Mouse (Mus musculus) megakaryocyte, adult 5-6 weeks (primary cell): ENCODE data around the gene Brinp2. TPM values are rescaled to one million over a fixed set of nuclear protein-coding genes. Genes with fewer than 3 reads are reported as not detected.

ENCODE experiments used
- ATAC-seq: 2 replicates; pipeline ENCODE4 v1.8.0; 2016; ENCODE audit warnings: mild to moderate bottlenecking, inconsistent platforms; ENCODE audit not compliant: poor library complexity, severe bottlenecking
- total RNA-seq, 2 experiments: library from RNA; stranded (forward) in 1 of 2; stranded (reverse) in 1 of 2; fragments of 153-499, 151-499 nt in 1 of 2; fragments of 221-1000, 200-1000 nt in 1 of 2; gene quantifications; 2 replicates each; pipeline versions ENCODE4 v1.2.3 to v1.2.4; 2015 to 2017

Brinp2 gene
- total RNA-seq, 2 experiments from 2014 or later = not detected

GRCm38 (mm10) chr1:158296287-158296931 lies 59.7 kb downstream of the Brinp2 start:
- no peak for ATAC-seq

DNA sequence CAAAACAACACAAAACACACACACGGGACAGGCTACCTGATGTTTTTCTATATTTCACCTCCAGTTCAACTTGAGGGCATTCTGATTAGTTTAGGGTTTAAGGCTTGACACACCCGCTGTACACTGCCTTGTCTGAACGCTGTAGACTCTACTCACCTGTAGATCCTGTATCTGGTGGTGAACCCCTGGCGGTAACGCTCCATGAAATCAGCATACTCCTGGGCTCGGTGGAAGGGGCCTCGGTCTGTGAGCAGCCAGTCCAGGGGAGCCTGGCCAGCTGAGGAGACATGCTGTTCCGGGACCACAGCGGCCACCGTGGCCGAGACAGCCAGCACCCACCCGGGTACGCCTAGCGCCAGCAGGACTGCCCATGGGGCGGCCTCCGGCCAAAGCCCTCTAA lies 60.9 kb downstream of the Brinp2 start:
- ATAC-seq = no peak

- no peak for ATAC-seq
Observed at GRCm38 (mm10) chr1:158285198-158285597, 70.9 kb downstream of the Brinp2 start.

GRCm38 (mm10) chr1:158283869-158284268 lies 72.3 kb downstream of the Brinp2 start:
- ATAC-seq = no peak

DNA sequence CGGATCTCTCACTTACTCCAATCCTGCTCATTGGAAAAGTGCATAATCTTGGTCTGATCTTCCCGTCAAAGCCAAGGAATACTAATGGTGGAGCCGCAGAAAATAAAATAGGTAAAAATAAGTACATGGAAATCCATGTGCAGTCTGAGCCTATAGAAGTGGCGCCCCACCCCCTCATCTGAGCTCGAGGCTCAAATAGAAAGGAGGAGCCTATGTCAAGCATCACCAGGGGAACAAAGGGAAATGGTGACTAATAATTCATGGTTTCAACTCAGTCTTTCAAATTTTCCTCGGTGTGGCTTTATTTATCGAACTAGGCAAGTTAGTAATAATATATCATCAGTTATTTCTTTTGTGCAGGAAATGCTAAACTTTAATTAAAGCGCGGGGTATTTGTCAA lies 84.1 kb downstream of the Brinp2 start:
- no peak for ATAC-seq

- ATAC-seq = no peak
Observed at GRCm38 (mm10) chr1:158267020-158267571, 89.0 kb downstream of the Brinp2 start.

GRCm38 (mm10) chr1:158266293-158267019 lies 89.7 kb downstream of the Brinp2 start:
- no peak for ATAC-seq

- ATAC-seq = no peak
Observed at GRCm38 (mm10) chr1:158259516-158260235, 96.5 kb downstream of the Brinp2 start.

- ATAC-seq = no peak
Observed at GRCm38 (mm10) chr1:158258685-158259292, 97.3 kb downstream of the Brinp2 start.

DNA sequence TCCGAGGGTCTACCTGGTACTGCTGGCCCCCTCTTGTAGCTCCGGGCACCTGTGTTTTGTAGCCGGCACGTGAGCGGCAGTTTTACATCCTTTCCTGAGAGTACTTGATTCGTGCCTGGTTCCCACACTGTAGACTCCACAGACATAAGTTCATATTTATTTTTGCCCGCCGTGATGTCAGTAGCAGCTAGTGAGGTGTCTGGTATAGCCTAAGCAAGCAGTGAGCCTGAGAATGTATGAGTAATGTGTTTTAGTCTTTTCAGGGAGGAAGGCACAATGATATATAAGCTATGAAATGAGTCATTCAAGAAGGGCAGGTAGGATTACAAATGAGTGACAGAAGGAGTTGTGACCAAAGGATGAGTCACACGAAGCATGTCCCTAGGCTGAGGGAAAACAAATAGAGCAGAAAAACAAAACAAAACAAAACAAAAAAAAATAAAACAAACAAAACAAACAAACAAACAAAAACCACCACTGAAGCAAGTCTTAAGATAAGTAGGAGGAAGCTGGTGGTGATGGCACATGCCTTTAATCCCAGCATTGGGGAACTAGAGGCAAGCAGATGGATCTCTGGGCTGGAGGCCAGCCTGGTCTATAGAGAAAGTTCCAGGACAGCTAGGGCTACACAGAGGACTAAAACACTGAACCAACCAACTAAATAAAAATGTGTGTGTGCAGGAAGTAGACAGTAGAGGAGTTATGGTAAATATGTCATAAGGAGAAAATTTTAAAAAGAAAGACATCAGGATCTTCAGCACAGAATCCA lies 100.0 kb downstream of the Brinp2 start:
- ATAC-seq = no peak

GRCm38 (mm10) chr1:158252682-158253222 lies 103.4 kb downstream of the Brinp2 start:
- no peak for ATAC-seq

DNA sequence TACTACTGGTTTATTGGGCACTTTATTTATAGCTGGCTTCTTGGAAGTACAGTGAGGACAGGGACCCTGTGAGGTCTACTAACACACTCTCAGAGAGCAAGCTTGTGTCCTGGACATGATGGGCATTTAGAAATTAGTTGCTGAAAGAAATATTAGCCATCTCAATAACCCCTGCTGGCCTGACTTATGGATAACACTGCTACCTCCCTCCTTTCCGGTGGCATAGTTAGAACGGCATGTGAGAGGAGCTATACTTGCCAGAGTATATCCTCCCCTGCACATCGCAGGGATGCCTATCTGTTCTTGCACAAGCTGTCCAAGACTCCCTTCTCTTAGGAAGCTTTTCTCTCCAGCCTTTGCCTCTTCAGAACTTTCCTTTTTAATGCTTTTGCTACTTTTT lies 107.9 kb downstream of the Brinp2 start:
- no peak for ATAC-seq

DNA sequence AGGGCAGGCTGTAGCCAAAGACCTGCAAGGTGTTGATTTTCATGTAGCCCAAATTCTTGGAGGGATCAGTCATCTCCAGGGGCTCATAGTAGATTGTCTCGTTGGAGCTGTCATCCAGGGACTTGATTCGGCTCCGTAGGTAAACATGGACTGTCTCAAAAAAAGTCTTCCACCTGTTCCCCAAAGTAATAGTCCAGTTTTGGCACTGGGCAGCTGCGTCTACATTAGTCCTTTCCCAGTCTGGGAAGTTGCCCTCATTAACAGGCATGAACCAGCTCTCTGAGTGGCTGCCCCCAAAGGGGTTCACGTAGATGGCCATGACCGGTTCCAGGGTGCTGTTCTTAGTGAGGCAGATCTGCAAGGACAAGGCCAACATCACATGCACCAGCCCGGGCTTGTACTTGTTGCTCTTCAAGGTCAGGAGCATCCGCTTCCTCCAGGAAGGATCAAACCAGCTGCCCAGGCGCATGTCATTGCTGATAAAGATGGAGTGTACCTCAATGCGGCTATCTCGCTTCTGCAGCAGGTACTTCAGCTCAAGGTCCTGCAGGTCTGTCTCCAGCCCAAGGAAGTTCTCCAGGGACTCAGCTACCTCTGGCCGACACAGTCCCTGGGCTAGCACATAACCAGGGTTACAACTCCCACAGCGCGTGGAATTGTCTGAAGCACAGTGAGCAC lies 109.5 kb downstream of the Brinp2 start:
- ATAC-seq = peak; percentile 33

- ATAC-seq = no peak
Observed at GRCm38 (mm10) chr1:158245486-158245885, 110.6 kb downstream of the Brinp2 start.

DNA sequence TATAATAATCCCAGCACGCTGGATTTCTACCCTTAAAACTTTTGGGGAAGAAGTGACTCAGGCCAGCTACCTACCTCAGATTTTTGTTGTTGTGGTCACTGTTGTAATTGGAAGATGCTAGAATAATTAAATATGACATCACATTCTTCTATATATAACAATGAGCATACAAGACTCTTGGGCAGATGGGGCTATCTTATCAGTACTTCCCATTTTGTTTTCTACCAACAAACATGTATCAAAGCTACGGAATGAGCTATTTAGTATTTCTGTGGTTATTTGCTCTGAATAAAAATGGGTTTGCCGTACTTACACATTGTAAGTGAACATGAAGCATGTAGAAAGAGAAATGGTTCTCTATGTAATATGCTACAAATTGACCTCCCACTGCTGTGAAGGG lies 112.1 kb downstream of the Brinp2 start:
- no peak for ATAC-seq

- ATAC-seq = no peak
Observed at GRCm38 (mm10) chr1:158241848-158242556, 114.1 kb downstream of the Brinp2 start.

- ATAC-seq = 0 out of 2 replicates have a peak, but pooled peaks have one; percentile 27
Observed at GRCm38 (mm10) chr1:158239841-158240240, 116.3 kb downstream of the Brinp2 start.

GRCm38 (mm10) chr1:158238722-158239121 lies 117.4 kb downstream of the Brinp2 start:
- no peak for ATAC-seq

DNA sequence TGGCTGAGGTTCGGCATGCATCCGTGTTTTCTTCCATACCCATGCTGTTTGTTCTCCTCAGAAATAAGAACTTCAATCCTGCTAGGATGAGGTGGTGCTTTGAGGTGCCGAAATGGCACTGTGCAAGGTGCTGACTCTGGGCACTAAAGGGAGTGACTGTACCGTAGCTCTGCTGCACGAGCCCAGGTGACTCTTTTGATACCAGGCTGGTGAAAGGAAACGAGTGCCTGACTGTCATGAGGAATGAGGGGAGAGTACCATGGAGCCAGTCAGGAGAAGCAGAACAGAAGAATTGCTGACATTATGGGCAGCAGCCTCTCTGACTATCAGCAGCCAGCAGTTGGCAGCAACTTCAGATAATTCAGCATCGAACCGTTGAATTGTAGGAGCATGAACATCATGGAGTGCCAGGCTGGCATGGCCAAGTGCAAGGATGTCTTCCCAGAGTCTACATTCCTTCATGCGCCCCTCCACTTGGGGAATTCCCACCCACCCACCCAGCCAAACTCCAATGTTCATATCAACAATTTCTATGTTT lies 127.4 kb downstream of the Brinp2 start:
- no peak for ATAC-seq
